Mouse (Mus musculus) embryonic facial prominence, embryonic 14.5 days (tissue): ENCODE measurements around the gene Slc16a7. TPM values are rescaled to one million over a fixed set of nuclear protein-coding genes. Genes with fewer than 3 reads are reported as not detected.

Experiments
- ATAC-seq: fragments of 200-750 bp; cut with Nextera tagmentation; 2 replicates; pipeline ENCODE4 v1.8.0; 2017; ENCODE audit warnings: low read depth, moderate number of reproducible peaks, moderate TSS enrichment
- DNase-seq: peaks from one replicate; pipeline ENCODE4 v3.0.0-alpha.2; 2015; ENCODE audit warnings: low spot score
- H3K27ac ChIP-seq: fragments of 300-500 bp; sonication (generic); replicated peaks from 2 replicates; pipeline ENCODE4 v1.5.1; 2014; ENCODE audit warnings: low read depth, mild to moderate bottlenecking, low read length, moderate library complexity
- H3K27me3 ChIP-seq: fragments of 300-500 bp; sonication (generic); replicated peaks from 2 replicates; pipeline ENCODE4 v1.6.1; 2014; ENCODE audit warnings: low read length; ENCODE audit not compliant: control insufficient read depth, insufficient read depth
- H3K36me3 ChIP-seq: fragments of 300-500 bp; sonication (generic); 2 replicates; pipeline ENCODE4 v1.6.1; 2014; ENCODE audit warnings: low read length, mixed read lengths; ENCODE audit not compliant: control insufficient read depth, insufficient read depth
- H3K4me1 ChIP-seq: fragments of 300-500 bp; sonication (generic); 2 replicates; pipeline ENCODE4 v1.6.1; 2014; ENCODE audit warnings: antibody characterized with exemption, low read length; ENCODE audit not compliant: control insufficient read depth, insufficient read depth
- H3K4me2 ChIP-seq: fragments of 300-500 bp; sonication (generic); 2 replicates; pipeline ENCODE4 v1.6.1; 2014; ENCODE audit warnings: low read depth, mild to moderate bottlenecking, low read length, moderate library complexity, mixed read lengths
- H3K4me3 ChIP-seq: fragments of 300-500 bp; sonication (generic); 2 replicates; pipeline ENCODE4 v1.5.1; 2014; ENCODE audit warnings: low read depth, mild to moderate bottlenecking, low read length
- H3K9ac ChIP-seq: fragments of 300-500 bp; sonication (generic); 2 replicates; pipeline ENCODE4 v1.6.1; 2014; ENCODE audit warnings: low read depth, mild to moderate bottlenecking, low read length, moderate library complexity, mixed read lengths
- H3K9me3 ChIP-seq: fragments of 300-500 bp; sonication (generic); 2 replicates; pipeline ENCODE4 v1.6.1; 2016; ENCODE audit warnings: low read length; ENCODE audit not compliant: control insufficient read depth
- WGBS: fragments of 180-500 bp; shearing (Covaris S2); extraction: QIAGEN DNeasy Blood & Tissue Kit; methylation state at CpG from one replicate; pipeline ENCODE4 v1.1.7; 2014; 5-methylcytosine and 5-hydroxymethylcytosine counted together
- polyA plus RNA-seq: library from polyadenylated mRNA; unstranded; fragments of >200 nt; fragmentation: Nextera tagmentation; extraction: Ambion mirVana; gene quantifications from 2 replicates; pipeline ENCODE4 v1.2.1, GENCODE M21; 2014

Slc16a7 gene
- polyA plus RNA-seq, 1 experiment from 2014 or later, result 7.8 TPM

- H3K9me3 ChIP-seq, result no peaks in the 10 kb centered on the region
- no peaks in the 10 kb centered on the region for H3K27me3 ChIP-seq
- WGBS, result 90% methylated on average over 2 of the region's 2 CpGs
- H3K4me2 ChIP-seq, result no peak overlapping the region
- H3K27ac ChIP-seq, result no peak overlapping the region
- no peaks in the 10 kb centered on the region for H3K36me3 ChIP-seq
- no peak for DNase-seq
- ATAC-seq, result no peak
- H3K9ac ChIP-seq, result no peak overlapping the region
- no peak overlapping the region for H3K4me3 ChIP-seq
- no peaks in the 10 kb centered on the region for H3K4me1 ChIP-seq
Measured at GRCm38 (mm10) chr10:125310855-125311254, 78.4 kb downstream of the Slc16a7 start.

- Histone ChIP-seq H3K9me3 (no peaks in the 10 kb centered on the region), H3K27ac (no peak overlapping the region), H3K36me3 (no peaks in the 10 kb centered on the region), H3K9ac (0 out of 2 replicates have a peak overlapping the region, but pooled peaks have one; percentile 25), H3K4me1 (no peaks in the 10 kb centered on the region), H3K4me2 (no peak overlapping the region), H3K27me3 (no peaks in the 10 kb centered on the region), H3K4me3 (no peak overlapping the region)
- WGBS, result 71% methylated on average over 6 of the region's 6 CpGs
- DNase-seq, result no peak
- ATAC-seq, result no peak
Measured at GRCm38 (mm10) chr10:125298036-125298435, 91.2 kb downstream of the Slc16a7 start.

DNA sequence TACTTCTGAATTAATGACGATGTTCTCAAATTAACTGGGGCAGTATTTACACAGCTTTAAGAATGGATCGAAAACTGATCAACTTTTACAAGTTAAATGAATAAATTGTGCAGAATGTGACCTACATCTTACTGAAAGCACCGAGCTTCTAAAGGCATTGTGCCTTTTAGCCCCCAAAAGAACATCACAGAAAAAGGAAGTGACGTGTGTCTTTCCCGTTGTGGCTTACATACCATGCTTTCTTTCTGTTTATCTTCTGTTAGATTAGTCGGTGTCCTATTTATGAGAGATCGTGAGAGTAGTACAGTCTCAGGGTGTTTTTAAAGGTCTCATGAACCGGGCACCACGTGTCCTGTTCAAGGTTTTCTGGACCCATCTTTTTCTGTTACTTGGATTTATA is 98.9 kb downstream of the Slc16a7 start:
- ATAC-seq (no peak), DNase-seq (no peak)
- H3K4me1 ChIP-seq, result no peaks in the 10 kb centered on the region
- no peak overlapping the region for H3K27ac ChIP-seq
- H3K4me3 ChIP-seq, result no peak overlapping the region
- no peaks in the 10 kb centered on the region for H3K9me3 ChIP-seq
- no peak overlapping the region for H3K4me2 ChIP-seq
- no peak overlapping the region for H3K9ac ChIP-seq
- no peaks in the 10 kb centered on the region for H3K27me3 ChIP-seq
- whole genome bisulfite sequencing, result 85% methylated on average over 9 of the region's 9 CpGs
- no peaks in the 10 kb centered on the region for H3K36me3 ChIP-seq

DNA sequence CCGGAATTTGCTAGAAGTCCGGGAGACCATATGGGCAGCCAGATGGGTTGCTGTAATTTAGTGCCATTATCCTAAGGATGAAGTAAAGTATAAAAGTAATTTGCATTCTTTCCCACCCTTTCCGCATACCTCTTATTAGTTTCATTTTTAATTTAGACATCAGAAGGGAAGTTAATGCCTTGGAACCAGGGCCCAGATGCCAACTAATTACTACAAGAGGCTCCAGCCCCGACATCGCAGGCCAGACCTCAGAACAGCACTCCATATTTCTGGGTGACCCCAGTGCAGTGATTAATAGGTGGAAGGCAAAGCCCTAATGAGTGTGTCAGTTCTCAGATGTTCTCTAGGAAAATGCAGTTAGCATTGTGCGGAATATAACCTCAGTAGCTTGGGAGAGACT is 100.7 kb downstream of the Slc16a7 start:
- H3K4me3 ChIP-seq, result no peak overlapping the region
- H3K9ac ChIP-seq, result no peak overlapping the region
- H3K4me2 ChIP-seq, result no peak overlapping the region
- no peaks in the 10 kb centered on the region for H3K36me3 ChIP-seq
- H3K27ac ChIP-seq, result no peak overlapping the region
- H3K4me1 ChIP-seq, result no peaks in the 10 kb centered on the region
- no peak for DNase-seq
- H3K27me3 ChIP-seq, result no peaks in the 10 kb centered on the region
- no peak for ATAC-seq
- H3K9me3 ChIP-seq, result no peaks in the 10 kb centered on the region
- WGBS, result 76% methylated on average over 6 of the region's 6 CpGs

- DNase-seq, result no peak
- Histone ChIP-seq H3K27me3 (no peaks in the 10 kb centered on the region), H3K9ac (no peak overlapping the region), H3K4me2 (no peak overlapping the region), H3K36me3 (no peaks in the 10 kb centered on the region), H3K4me1 (no peaks in the 10 kb centered on the region), H3K9me3 (no peaks in the 10 kb centered on the region), H3K27ac (no peak overlapping the region), H3K4me3 (no peak overlapping the region)
- no peak for ATAC-seq
- WGBS, result 77% methylated on average over 5 of the region's 5 CpGs
Measured at GRCm38 (mm10) chr10:125285386-125285785, 103.9 kb downstream of the Slc16a7 start.

DNA sequence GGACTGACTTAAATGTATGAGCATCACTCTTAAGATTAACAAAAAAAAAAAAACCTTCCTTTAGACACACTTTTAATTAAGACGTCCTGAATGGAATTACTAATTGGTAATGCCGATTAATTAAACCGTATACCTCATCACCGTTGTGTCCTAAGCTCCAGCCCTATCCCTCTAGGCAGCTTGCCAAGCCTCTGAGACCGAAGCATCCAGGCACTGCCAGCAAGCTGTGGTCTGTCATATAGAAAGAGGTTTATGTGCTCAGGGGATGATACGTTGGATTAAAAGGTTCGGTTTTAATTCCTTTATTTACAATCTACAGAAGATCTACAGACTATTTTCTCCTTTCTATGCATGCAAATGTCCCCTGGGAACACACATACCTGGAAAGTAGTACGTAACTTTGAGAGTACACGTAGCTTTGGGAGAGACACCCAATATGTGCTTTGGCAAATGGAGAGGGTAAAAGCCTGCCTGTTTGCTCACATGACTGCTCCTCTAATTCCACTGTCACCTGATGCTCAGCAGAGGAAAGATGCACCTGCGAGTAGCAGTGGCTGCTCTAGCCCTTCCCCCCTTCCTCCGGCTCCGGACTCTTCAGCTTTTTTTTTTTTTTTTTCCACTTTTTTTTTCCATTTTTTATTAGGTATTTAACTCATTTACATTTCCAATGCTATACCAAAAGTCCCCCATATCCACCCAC is 114.0 kb downstream of the Slc16a7 start:
- Histone ChIP-seq H3K4me1 (no peaks in the 10 kb centered on the region), H3K9me3 (no peaks in the 10 kb centered on the region), H3K27ac (no peak overlapping the region), H3K36me3 (no peaks in the 10 kb centered on the region), H3K27me3 (no peaks in the 10 kb centered on the region; the same call in 1 of the 2 replicates), H3K9ac (no peak overlapping the region), H3K4me2 (no peak overlapping the region), H3K4me3 (no peak overlapping the region)
- ATAC-seq (peak; percentile 82; the same call in 1 of the 2 replicates), DNase-seq (peak; percentile 29)
- WGBS, result 70% methylated on average over 12 of the region's 12 CpGs

GRCm38 (mm10) chr10:125274519-125275148 is 114.6 kb downstream of the Slc16a7 start:
- Histone ChIP-seq H3K9me3 (no peaks in the 10 kb centered on the region), H3K9ac (no peak overlapping the region), H3K27me3 (no peaks in the 10 kb centered on the region; the same call in 1 of the 2 replicates), H3K27ac (no peak overlapping the region), H3K36me3 (no peaks in the 10 kb centered on the region), H3K4me2 (no peak overlapping the region), H3K4me1 (no peaks in the 10 kb centered on the region), H3K4me3 (no peak overlapping the region)
- ATAC-seq, result no peak
- no peak for DNase-seq
- 89% methylated on average over 5 of the region's 5 CpGs for WGBS

- peak; percentile 30; the same call in 1 of the 2 replicates for ATAC-seq
- Histone ChIP-seq H3K27me3 (no peaks in the 10 kb centered on the region), H3K36me3 (no peaks in the 10 kb centered on the region), H3K4me2 (peak overlapping the region; percentile 12; the same call in 1 of the 2 replicates), H3K27ac (no peak overlapping the region), H3K4me3 (no peak overlapping the region), H3K4me1 (no peaks in the 10 kb centered on the region), H3K9ac (no peak overlapping the region), H3K9me3 (no peaks in the 10 kb centered on the region)
- 45% methylated on average over 7 of the region's 7 CpGs for WGBS
- DNase-seq, result peak; percentile 53
Measured at GRCm38 (mm10) chr10:125273759-125274158, 115.5 kb downstream of the Slc16a7 start.

DNA sequence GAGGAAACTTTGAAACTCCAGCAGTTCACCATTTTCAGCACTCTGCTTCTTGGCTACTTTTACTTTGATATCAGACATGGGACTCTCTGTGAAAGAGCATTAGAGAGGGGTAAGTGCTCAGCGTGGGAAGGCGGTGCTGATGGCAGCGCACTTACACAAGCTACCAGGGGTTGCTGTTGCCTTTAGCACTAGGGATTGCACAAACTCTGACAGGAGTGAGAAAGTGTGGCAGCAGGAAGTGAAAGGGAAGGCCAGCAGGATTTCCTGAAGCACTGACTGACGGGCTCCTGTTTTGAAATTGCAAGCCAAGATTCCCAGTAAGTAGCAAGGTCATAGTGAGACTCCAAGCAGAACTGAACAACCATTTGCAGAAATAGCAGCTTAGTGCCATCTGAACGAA is 117.8 kb downstream of the Slc16a7 start:
- DNase-seq, result no peak
- Histone ChIP-seq H3K4me3 (no peak overlapping the region), H3K27me3 (no peaks in the 10 kb centered on the region), H3K36me3 (no peaks in the 10 kb centered on the region), H3K27ac (no peak overlapping the region), H3K4me1 (no peaks in the 10 kb centered on the region), H3K4me2 (no peak overlapping the region), H3K9ac (no peak overlapping the region), H3K9me3 (no peaks in the 10 kb centered on the region)
- ATAC-seq, result no peak
- WGBS, result 82% methylated on average over 5 of the region's 5 CpGs
